Mouse (Mus musculus): ENCODE results near the gene Shld2. TPM values are rescaled to one million over a fixed set of nuclear protein-coding genes. Genes with fewer than 3 reads are reported as not detected.

The Shld2 gene
- total RNA-seq, 4 experiments from 2014 or later: 10.7 to 14.8 (median 13.2) TPM

Other genes starting within 250 kb of the Shld2 start
- gene Anxa8, start 224.5 kb downstream of the Shld2 start, total RNA-seq (2022): 1 to 10 TPM in 1 of 4 experiments, under 1 TPM in 2, not detected in 1; 0.53 to 1.4 (median 0.99) TPM
- gene A630023A22Rik, start 207.7 kb downstream of the Shld2 start, total RNA-seq (2022): not detected
- gene Npy4r, start 158.0 kb downstream of the Shld2 start, total RNA-seq (2022): under 1 TPM in 1 of 4 experiments, not detected in 3; 0.07 TPM
- under 1 TPM in 2 of 4 experiments, not detected in 2; 0.02 to 0.03 TPM for gene Gprin2, start 108.8 kb downstream of the Shld2 start, total RNA-seq (2022)
- gene Syt15, start 90.9 kb downstream of the Shld2 start, total RNA-seq (2022): under 1 TPM; 0.29 to 0.58 (median 0.39) TPM
- gene Glud1, start 234 bp upstream of the Shld2 start, total RNA-seq (2022): 100 to 1,000 TPM; 118 to 138 (median 133) TPM
- gene Fam25c, start 44.9 kb upstream of the Shld2 start, total RNA-seq (2022): not detected
- gene Sncg, start 64.3 kb upstream of the Shld2 start, total RNA-seq (2022): 10 to 100 TPM in 2 of 4 experiments, 1 to 10 TPM in 2; 4.1 to 24.4 (median 9.9) TPM
- 1 to 10 TPM; 7.9 to 9.3 (median 9.0) TPM for gene Mmrn2, start 65.0 kb upstream of the Shld2 start, total RNA-seq (2022)
- 10 to 100 TPM; 42.9 to 52.0 (median 48.1) TPM for gene Bmpr1a, start 192.8 kb upstream of the Shld2 start, total RNA-seq (2022)
- not detected for gene 9230112D13Rik, start 212.3 kb upstream of the Shld2 start, total RNA-seq (2022)